Mouse (Mus musculus) gastrocnemius, postnatal 25 days (tissue): ENCODE measurements at regions not wholly inside any gene's neighbourhood (a gene's known extent, or its start where the extent isn't known, plus 50 kb on each side); places are given as distances from the start of the nearest gene placed in this dataset.

Experiments
- DNase-seq: peaks from one replicate; pipeline ENCODE4 v3.0.0; 2022

GRCm38 (mm10) chr4:55734331-55734730 lies 202.1 kb upstream of the Klf4 start:
- DNase-seq: no peak

GRCm38 (mm10) chr4:55733223-55733622 lies 201.0 kb upstream of the Klf4 start:
- peak; percentile 16 for DNase-seq

GRCm38 (mm10) chr4:55732006-55732405 lies 199.7 kb upstream of the Klf4 start:
- DNase-seq: peak; percentile 58

- DNase-seq: peak; percentile 10
Measured at GRCm38 (mm10) chr4:55730266-55730665, 198.0 kb upstream of the Klf4 start.

GRCm38 (mm10) chr4:55727178-55727577 lies 194.9 kb upstream of the Klf4 start:
- no peak for DNase-seq

- no peak for DNase-seq
Measured at GRCm38 (mm10) chr4:55726081-55726480, 193.8 kb upstream of the Klf4 start.

- no peak for DNase-seq
Measured at GRCm38 (mm10) chr4:55724286-55724685, 192.0 kb upstream of the Klf4 start.

GRCm38 (mm10) chr4:55723124-55723523 lies 190.9 kb upstream of the Klf4 start:
- peak; percentile 78 for DNase-seq

GRCm38 (mm10) chr4:55722388-55722787 lies 190.1 kb upstream of the Klf4 start:
- DNase-seq: peak; percentile 22

GRCm38 (mm10) chr4:55721834-55722233 lies 189.6 kb upstream of the Klf4 start:
- DNase-seq: peak; percentile 69

GRCm38 (mm10) chr4:55718438-55718837 lies 186.2 kb upstream of the Klf4 start:
- DNase-seq: peak; percentile 70

GRCm38 (mm10) chr4:55716161-55716651 lies 183.9 kb upstream of the Klf4 start:
- DNase-seq: peak; percentile 59

- no peak for DNase-seq
Measured at GRCm38 (mm10) chr4:55711500-55712341, 179.5 kb upstream of the Klf4 start.

- peak; percentile 25 for DNase-seq
Measured at GRCm38 (mm10) chr4:55710476-55710875, 178.2 kb upstream of the Klf4 start.

- DNase-seq: no peak
Measured at GRCm38 (mm10) chr4:55708808-55709207, 176.5 kb upstream of the Klf4 start.

- DNase-seq: no peak
Measured at GRCm38 (mm10) chr4:55707916-55708315, 175.7 kb upstream of the Klf4 start.

GRCm38 (mm10) chr4:55704921-55705320 lies 172.7 kb upstream of the Klf4 start:
- DNase-seq: no peak

GRCm38 (mm10) chr4:55703346-55703916 lies 171.2 kb upstream of the Klf4 start:
- no peak for DNase-seq

GRCm38 (mm10) chr4:55701334-55701733 lies 169.1 kb upstream of the Klf4 start:
- DNase-seq: no peak

- DNase-seq: no peak
Measured at GRCm38 (mm10) chr4:55699917-55700316, 167.7 kb upstream of the Klf4 start.

- DNase-seq: no peak
Measured at GRCm38 (mm10) chr4:55699161-55699560, 166.9 kb upstream of the Klf4 start.

- DNase-seq: no peak
Measured at GRCm38 (mm10) chr4:55697108-55697507, 164.8 kb upstream of the Klf4 start.

- no peak for DNase-seq
Measured at GRCm38 (mm10) chr4:55696428-55696827, 164.2 kb upstream of the Klf4 start.

GRCm38 (mm10) chr4:55695246-55695645 lies 163.0 kb upstream of the Klf4 start:
- no peak for DNase-seq
